Mouse (Mus musculus) cerebellum, postnatal 25 days (tissue): ENCODE measurements around the gene Trhde.
A peak's percentile ranks its signal among the peaks of the same experiment; 100 is the strongest.

Experiments used
- DNase-seq, 2 experiments: peaks; one replicate each; pipeline ENCODE4 v3.0.0; 2021; ENCODE audit warnings: mixed read lengths in 2 of 2

Trhde gene

GRCm38 (mm10) chr10:114735678-114736077, 66.4 kb downstream of the Trhde start:
- DNase-seq: no peak

GRCm38 (mm10) chr10:114735111-114735510, 67.0 kb downstream of the Trhde start:
- DNase-seq: no peak

GRCm38 (mm10) chr10:114725591-114725990, 76.5 kb downstream of the Trhde start:
- no peak for DNase-seq

GRCm38 (mm10) chr10:114701791-114702190, 100.3 kb downstream of the Trhde start:
- no peak for DNase-seq

- DNase-seq: no peak
Measured at GRCm38 (mm10) chr10:114671791-114672415, 130.2 kb downstream of the Trhde start.

DNA sequence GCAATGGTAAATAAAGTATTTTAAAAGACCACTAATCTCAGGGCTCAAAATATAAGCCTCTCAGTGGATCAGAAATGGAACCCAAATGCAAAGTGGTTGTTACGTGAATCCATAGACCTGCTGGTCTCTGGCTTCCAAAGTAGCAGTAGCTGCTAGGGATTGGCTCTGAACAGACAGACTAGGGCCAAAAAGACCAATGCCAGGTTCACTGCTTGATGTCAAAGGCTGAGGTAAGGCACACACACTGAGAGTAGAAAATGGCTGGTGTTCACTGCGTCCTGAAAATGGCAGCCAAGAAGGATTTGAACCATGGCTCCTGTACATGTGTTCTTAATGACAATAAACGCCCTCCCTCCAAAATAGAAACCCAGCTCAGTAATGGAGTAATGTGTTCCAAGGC, 209.1 kb downstream of the Trhde start:
- DNase-seq: peak; percentile 60 to 63

DNA sequence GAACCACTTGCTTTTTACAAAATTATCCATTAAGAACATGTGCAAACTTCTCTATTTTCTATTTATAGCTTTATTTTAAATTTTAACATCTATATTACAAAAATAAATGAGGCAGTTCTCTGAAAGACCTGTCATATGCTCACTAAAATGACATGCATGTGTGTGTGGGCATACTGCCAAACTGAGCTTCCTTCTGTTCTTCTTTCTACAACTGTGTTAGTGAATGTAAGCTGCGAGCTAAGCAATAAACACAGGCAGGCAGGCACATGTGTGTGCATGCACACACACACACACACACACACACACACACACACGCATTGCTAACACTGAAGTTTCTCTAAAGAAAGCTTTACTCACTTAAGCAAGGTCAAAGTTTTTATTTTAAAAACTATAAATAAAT, 223.2 kb downstream of the Trhde start:
- peak; percentile 38 to 79 for DNase-seq

- DNase-seq: peak; percentile 27 to 37
Measured at GRCm38 (mm10) chr10:114567891-114568290, 234.2 kb downstream of the Trhde start.

- DNase-seq: no peak
Measured at GRCm38 (mm10) chr10:114509186-114509585, 292.9 kb downstream of the Trhde start.

DNA sequence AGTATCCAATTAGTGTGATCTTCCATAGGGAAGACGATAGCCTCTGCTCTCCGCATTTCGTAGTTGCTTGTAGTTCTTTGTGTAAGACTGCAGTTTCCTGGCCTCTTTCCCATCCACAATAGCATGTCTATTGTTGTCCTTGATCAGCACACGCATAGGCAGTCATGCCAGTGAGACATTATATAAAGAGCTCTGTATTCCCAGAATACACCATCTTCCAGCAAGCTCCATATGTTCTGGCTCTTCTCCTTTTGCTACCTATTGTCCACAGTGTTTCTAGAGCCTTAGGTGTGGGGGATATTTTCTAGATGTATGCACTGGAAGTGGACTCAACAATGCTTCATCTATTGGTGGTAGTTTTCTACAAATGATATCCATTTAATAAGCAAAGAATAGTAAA, 313.3 kb downstream of the Trhde start:
- DNase-seq: no peak

GRCm38 (mm10) chr10:114455591-114455990, 346.5 kb downstream of the Trhde start:
- DNase-seq: peak in 1 of 2 experiments; percentile 43

DNA sequence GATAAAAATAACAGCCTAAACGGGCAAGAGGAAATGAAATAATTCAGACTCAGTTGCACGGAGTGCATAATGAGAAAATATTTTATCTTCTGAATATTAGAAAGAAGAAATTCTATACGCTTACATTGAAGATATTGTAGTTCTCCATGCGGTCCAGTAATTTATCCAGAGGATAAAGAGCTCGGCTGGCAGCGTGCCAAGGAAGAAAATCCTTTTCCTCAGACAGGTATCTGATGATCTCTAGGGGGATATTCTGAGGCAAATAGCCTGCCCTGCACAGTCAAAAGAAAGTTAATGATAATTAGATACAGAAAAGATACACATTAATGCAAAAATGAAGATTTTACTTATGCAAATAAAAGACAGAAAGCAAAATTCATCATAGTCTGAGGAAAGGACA, 354.0 kb downstream of the Trhde start:
- peak in 1 of 2 experiments; percentile 40 for DNase-seq

DNA sequence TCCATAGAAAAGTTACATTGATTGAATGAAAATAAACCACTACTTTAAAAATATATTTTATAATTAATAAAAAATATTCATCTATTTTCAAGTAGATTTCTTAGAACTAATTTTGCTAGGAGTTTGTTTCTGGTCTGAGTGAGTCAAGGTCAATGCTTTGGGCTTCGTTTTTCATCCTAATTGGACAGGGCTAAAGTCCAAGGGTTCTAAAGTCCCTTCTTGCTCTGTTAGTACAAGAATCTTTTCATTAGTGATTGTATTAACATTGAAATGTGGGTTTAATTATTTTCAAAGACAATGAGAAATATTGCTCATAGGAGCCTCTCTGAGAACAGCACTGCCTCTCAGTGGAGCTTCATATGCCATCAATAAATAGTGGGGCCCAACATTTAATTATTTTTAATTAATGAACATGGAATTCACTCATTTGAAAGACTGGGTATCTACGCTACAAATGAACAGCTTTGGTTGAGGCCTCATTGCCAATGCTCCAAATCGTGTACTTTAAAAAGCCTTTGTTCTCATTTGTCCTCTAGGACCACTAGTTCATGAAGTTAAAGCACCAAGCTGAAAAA, 383.1 kb downstream of the Trhde start:
- no peak for DNase-seq

DNA sequence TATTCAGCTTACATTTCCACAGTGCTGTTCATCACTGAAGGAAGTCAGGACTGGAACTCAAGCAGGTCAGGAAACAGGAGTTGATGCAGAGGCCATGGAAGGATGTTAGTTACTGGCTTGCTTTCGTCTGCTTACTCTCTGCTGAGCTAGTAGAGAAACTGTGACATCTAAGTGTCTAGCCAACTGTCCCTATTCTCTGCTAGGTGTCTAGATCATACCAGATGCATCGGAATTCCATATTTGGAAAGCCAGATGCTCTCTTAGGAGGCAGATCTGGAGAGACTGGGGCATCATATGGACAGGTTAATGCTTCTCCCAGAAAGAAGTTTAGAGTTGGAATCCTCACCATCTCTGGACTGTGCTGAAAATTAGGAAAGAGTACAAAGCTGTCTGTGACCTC, 386.4 kb downstream of the Trhde start:
- DNase-seq: no peak

GRCm38 (mm10) chr10:114405260-114405659, 396.8 kb downstream of the Trhde start:
- no peak for DNase-seq

- no peak for DNase-seq
Measured at GRCm38 (mm10) chr10:114403795-114404194, 398.3 kb downstream of the Trhde start.

DNA sequence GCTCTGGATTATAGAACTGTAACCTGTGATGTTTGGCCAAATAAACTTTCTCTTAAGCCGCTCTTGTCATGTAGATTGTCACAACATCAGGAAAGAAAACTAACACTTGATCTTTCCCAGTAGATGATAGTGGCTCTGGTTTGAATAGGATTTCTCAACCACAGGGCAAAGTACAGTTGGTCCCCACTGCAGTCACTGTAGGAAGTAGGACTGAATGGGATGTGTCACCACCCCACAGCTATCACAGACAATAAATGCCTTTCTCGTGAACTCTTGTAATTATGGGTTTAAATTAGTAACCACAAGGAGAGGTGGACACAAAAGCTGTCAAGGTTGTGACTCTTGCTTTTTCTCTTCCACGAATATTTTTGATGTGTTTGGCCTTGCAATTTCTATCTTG, 431.3 kb downstream of the Trhde start:
- no peak for DNase-seq

GRCm38 (mm10) chr10:114363442-114363841, 438.7 kb downstream of the Trhde start:
- DNase-seq: no peak

DNA sequence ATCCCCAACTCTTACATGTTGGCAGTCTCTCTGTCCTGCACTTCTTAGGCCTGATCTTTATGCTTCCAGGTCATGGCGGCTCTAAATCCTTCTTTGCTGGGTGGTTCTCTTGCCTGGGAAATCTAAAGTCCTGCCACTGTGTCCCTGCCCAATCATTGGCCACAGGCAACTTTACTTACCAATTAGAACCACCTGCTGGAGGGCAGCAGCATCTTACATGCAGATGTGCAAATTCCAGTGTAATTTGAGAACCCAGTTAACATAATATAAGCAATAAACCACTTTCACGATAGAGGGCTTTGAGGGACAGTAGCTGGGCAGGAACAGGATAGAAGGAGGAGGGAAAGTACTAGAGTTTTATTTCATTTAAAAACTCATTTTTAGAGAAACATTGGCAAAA, 439.5 kb downstream of the Trhde start:
- DNase-seq: no peak
